Mouse (Mus musculus): ENCODE data around the gene Tbx2. TPM values are rescaled to one million over a fixed set of nuclear protein-coding genes. Genes with fewer than 3 reads are reported as not detected.

Tbx2 gene
- polyA plus RNA-seq, 1 experiment from 2014 or later, result 4.4 TPM

DNA sequence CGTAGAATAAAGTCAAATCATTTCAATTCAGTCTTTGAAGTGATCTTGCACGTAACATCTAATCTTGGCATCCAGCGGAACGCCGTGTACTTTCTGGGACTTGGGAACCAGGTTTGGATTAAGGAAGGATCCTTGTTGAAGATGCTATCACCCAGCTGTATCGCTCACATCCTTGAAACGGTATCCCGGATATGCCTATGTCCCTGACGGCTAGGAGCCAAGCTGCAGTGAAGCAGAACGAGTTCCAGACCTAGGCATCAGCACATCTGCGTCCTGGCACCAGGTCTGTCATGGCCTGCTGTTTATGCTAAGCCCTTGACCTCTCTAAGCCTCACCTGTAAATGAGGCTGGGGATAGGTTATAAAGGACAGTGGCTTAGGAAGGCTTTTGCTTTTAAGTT lies 32.0 kb upstream of the Tbx2 start:
- ATAC-seq (replicated peaks; ENCODE audit: insufficient number of reproducible peaks, low FRiP score, low TSS enrichment), result no peak
- Histone ChIP-seq H3K4me2 (peak overlapping the region; percentile 39), H3K9ac (ENCODE audit: low read depth, low read length) (no peak overlapping the region), H3K27me3 (ENCODE audit: control insufficient read depth, insufficient read depth, low read length) (peaks cover 53% of the 10 kb centered on the region), H3K4me1 (ENCODE audit: control insufficient read depth, insufficient read depth, low read length) (peaks cover 50% of the 10 kb centered on the region), H3K4me3 (ENCODE audit: low read depth, low read length) (no peak overlapping the region), H3K36me3 (ENCODE audit: control insufficient read depth, insufficient read depth, low read length) (no peaks in the 10 kb centered on the region), H3K9me3 (replicated peaks; ENCODE audit: control insufficient read depth, low read length) (no peaks in the 10 kb centered on the region), H3K27ac (ENCODE audit: low read depth, low read length) (0 out of 2 replicates have a peak overlapping the region, but pooled peaks have one; percentile 41)
- WGBS (ENCODE audit: insufficient replicate concordance), result 26% methylated on average over 11 of the region's 11 CpGs

DNA sequence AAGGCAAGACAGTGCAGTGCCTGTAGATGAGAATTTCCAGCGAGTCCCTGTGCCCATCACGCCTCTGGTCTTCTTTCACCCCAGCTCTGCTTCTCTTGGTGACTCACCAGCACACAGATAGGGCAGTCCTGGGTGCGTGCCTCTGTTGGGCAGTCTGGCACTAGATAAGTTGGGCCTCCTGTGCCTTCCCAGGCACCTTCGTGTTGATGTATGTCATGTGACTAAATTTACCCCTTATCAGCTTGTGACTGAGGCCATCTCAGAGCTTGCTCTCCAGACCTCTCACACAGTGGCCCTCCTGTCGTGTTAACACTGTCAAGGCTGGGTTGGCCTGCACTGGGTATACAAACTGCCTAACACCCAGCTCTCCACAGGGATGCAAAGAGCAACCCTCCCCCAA lies 28.3 kb upstream of the Tbx2 start:
- Histone ChIP-seq H3K27ac (ENCODE audit: low read depth, low read length) (0 out of 2 replicates have a peak overlapping the region, but pooled peaks have one; percentile 29), H3K36me3 (ENCODE audit: control insufficient read depth, insufficient read depth, low read length) (no peaks in the 10 kb centered on the region), H3K4me1 (ENCODE audit: control insufficient read depth, insufficient read depth, low read length) (peaks cover 44% of the 10 kb centered on the region), H3K9ac (ENCODE audit: low read depth, low read length) (no peak overlapping the region; the same call in 1 of the 2 replicates), H3K27me3 (ENCODE audit: control insufficient read depth, insufficient read depth, low read length) (peaks cover 31% of the 10 kb centered on the region), H3K9me3 (replicated peaks; ENCODE audit: control insufficient read depth, low read length) (no peaks in the 10 kb centered on the region), H3K4me3 (ENCODE audit: low read depth, low read length) (no peak overlapping the region), H3K4me2 (peak overlapping the region; percentile 2)
- WGBS (ENCODE audit: insufficient replicate concordance), result 17% methylated on average over 5 of the region's 5 CpGs
- peak; percentile 35; the same call in 1 of the 2 replicates for ATAC-seq (replicated peaks; ENCODE audit: insufficient number of reproducible peaks, low FRiP score, low TSS enrichment)

GRCm38 (mm10) chr11:85805779-85806178 lies 26.6 kb upstream of the Tbx2 start:
- Histone ChIP-seq H3K9ac (ENCODE audit: low read depth, low read length) (no peak overlapping the region), H3K36me3 (ENCODE audit: control insufficient read depth, insufficient read depth, low read length) (no peaks in the 10 kb centered on the region), H3K27me3 (ENCODE audit: control insufficient read depth, insufficient read depth, low read length) (peaks cover 44% of the 10 kb centered on the region), H3K4me2 (no peak overlapping the region), H3K4me3 (ENCODE audit: low read depth, low read length) (no peak overlapping the region), H3K9me3 (replicated peaks; ENCODE audit: control insufficient read depth, low read length) (no peaks in the 10 kb centered on the region), H3K4me1 (ENCODE audit: control insufficient read depth, insufficient read depth, low read length) (peaks cover 31% of the 10 kb centered on the region), H3K27ac (ENCODE audit: low read depth, low read length) (no peak overlapping the region)
- 68% methylated on average over 1 of the region's 1 CpGs for WGBS (ENCODE audit: insufficient replicate concordance)
- no peak for ATAC-seq (replicated peaks; ENCODE audit: insufficient number of reproducible peaks, low FRiP score, low TSS enrichment)

- no peak overlapping the region for H3K4me3 ChIP-seq (ENCODE audit: low read depth, low read length)
- H3K27me3 ChIP-seq (ENCODE audit: control insufficient read depth, insufficient read depth, low read length), result peaks cover 49% of the 10 kb centered on the region
- 79% methylated on average over 11 of the region's 11 CpGs for WGBS (ENCODE audit: insufficient replicate concordance)
- no peaks in the 10 kb centered on the region for H3K36me3 ChIP-seq (ENCODE audit: control insufficient read depth, insufficient read depth, low read length)
- no peak overlapping the region for H3K27ac ChIP-seq (ENCODE audit: low read depth, low read length)
- H3K4me2 ChIP-seq, result no peak overlapping the region
- ATAC-seq (replicated peaks; ENCODE audit: insufficient number of reproducible peaks, low FRiP score, low TSS enrichment), result no peak
- no peak overlapping the region for H3K9ac ChIP-seq (ENCODE audit: low read depth, low read length)
- H3K4me1 ChIP-seq (ENCODE audit: control insufficient read depth, insufficient read depth, low read length), result peaks cover 23% of the 10 kb centered on the region
- H3K9me3 ChIP-seq (replicated peaks; ENCODE audit: control insufficient read depth, low read length), result no peaks in the 10 kb centered on the region
Measured at GRCm38 (mm10) chr11:85807353-85807752, 25.0 kb upstream of the Tbx2 start.

DNA sequence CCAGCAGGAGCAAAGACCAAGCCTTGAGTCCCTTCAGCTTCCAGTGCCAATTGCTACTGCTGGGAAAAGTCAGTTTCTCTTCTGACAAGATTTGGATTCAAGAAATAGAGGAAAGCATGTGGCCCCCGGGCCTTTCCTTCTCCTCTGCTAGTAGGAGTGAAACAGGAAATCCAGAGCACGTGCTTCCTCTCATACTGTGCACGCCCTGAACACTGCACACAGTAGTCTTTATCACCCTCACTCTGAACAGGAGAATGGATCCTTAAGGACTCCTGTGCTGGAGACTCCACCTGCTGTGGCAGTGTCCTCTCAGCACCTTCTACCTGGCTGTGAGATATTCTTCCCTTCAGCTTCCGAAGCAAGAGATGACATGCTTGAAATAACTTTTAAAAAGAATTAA lies 21.1 kb upstream of the Tbx2 start:
- Histone ChIP-seq H3K4me2 (no peak overlapping the region), H3K36me3 (ENCODE audit: control insufficient read depth, insufficient read depth, low read length) (no peaks in the 10 kb centered on the region), H3K4me1 (ENCODE audit: control insufficient read depth, insufficient read depth, low read length) (peaks cover 23% of the 10 kb centered on the region), H3K27ac (ENCODE audit: low read depth, low read length) (no peak overlapping the region), H3K9me3 (replicated peaks; ENCODE audit: control insufficient read depth, low read length) (no peaks in the 10 kb centered on the region), H3K4me3 (ENCODE audit: low read depth, low read length) (no peak overlapping the region), H3K9ac (ENCODE audit: low read depth, low read length) (no peak overlapping the region), H3K27me3 (ENCODE audit: control insufficient read depth, insufficient read depth, low read length) (peaks cover 47% of the 10 kb centered on the region)
- no peak for ATAC-seq (replicated peaks; ENCODE audit: insufficient number of reproducible peaks, low FRiP score, low TSS enrichment)
- WGBS (ENCODE audit: insufficient replicate concordance), result 55% methylated on average over 4 of the region's 4 CpGs

DNA sequence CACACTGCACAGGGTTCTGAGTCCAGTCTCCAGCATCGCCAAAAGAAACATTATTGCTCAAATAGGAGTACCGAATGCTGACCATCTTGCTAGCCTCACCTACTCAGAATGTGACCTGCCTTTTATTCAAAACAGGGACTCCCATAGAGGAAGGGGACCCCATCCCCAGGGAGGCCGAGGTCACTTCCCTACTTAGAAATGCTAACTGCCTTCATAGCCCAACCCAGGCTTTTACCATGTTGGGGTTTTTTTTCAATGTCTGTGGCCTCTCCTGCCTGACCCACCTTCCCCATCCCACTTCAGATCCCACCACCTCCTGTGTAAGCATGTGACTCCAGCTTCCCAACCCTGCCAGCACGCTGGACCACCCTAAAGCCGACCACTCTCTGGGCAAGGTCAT lies 20.7 kb upstream of the Tbx2 start:
- H3K9me3 ChIP-seq (replicated peaks; ENCODE audit: control insufficient read depth, low read length), result no peaks in the 10 kb centered on the region
- H3K4me1 ChIP-seq (ENCODE audit: control insufficient read depth, insufficient read depth, low read length), result peaks cover 23% of the 10 kb centered on the region
- peaks cover 50% of the 10 kb centered on the region for H3K27me3 ChIP-seq (ENCODE audit: control insufficient read depth, insufficient read depth, low read length)
- H3K4me3 ChIP-seq (ENCODE audit: low read depth, low read length), result no peak overlapping the region
- 83% methylated on average over 5 of the region's 5 CpGs for WGBS (ENCODE audit: insufficient replicate concordance)
- H3K36me3 ChIP-seq (ENCODE audit: control insufficient read depth, insufficient read depth, low read length), result no peaks in the 10 kb centered on the region
- H3K4me2 ChIP-seq, result no peak overlapping the region
- H3K9ac ChIP-seq (ENCODE audit: low read depth, low read length), result no peak overlapping the region
- H3K27ac ChIP-seq (ENCODE audit: low read depth, low read length), result no peak overlapping the region
- no peak for ATAC-seq (replicated peaks; ENCODE audit: insufficient number of reproducible peaks, low FRiP score, low TSS enrichment)

- Histone ChIP-seq H3K27ac (ENCODE audit: low read depth, low read length) (no peak overlapping the region), H3K4me2 (no peak overlapping the region), H3K9me3 (replicated peaks; ENCODE audit: control insufficient read depth, low read length) (no peaks in the 10 kb centered on the region), H3K27me3 (ENCODE audit: control insufficient read depth, insufficient read depth, low read length) (peaks cover 50% of the 10 kb centered on the region), H3K4me3 (ENCODE audit: low read depth, low read length) (no peak overlapping the region), H3K9ac (ENCODE audit: low read depth, low read length) (no peak overlapping the region), H3K4me1 (ENCODE audit: control insufficient read depth, insufficient read depth, low read length) (peaks cover 24% of the 10 kb centered on the region), H3K36me3 (ENCODE audit: control insufficient read depth, insufficient read depth, low read length) (no peaks in the 10 kb centered on the region)
- WGBS (ENCODE audit: insufficient replicate concordance), result 84% methylated on average over 12 of the region's 12 CpGs
- ATAC-seq (replicated peaks; ENCODE audit: insufficient number of reproducible peaks, low FRiP score, low TSS enrichment), result no peak
Measured at GRCm38 (mm10) chr11:85812201-85812966, 20.0 kb upstream of the Tbx2 start.

DNA sequence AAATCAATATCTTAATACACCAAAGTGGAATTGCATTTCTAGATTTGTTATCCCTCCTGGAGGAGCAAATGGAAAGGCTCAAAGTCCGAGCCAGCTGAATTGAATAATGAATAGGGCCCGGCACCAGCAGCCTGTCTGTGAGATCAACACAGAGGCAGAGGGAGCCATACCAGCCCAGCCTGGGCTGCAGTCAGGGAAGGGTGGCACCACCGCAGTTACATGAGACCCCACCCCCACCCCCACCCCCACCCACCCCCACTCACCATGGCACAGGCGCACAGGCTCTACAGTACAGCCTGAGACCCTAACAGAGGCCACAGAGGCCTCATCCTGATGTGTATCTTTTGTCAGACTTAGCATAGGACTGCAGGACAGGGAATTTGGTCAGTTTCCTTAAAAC lies 17.7 kb upstream of the Tbx2 start:
- Histone ChIP-seq H3K4me3 (ENCODE audit: low read depth, low read length) (no peak overlapping the region), H3K9ac (ENCODE audit: low read depth, low read length) (no peak overlapping the region), H3K27ac (ENCODE audit: low read depth, low read length) (no peak overlapping the region), H3K4me2 (no peak overlapping the region), H3K9me3 (replicated peaks; ENCODE audit: control insufficient read depth, low read length) (no peaks in the 10 kb centered on the region), H3K36me3 (ENCODE audit: control insufficient read depth, insufficient read depth, low read length) (no peaks in the 10 kb centered on the region), H3K27me3 (ENCODE audit: control insufficient read depth, insufficient read depth, low read length) (peaks cover 51% of the 10 kb centered on the region), H3K4me1 (ENCODE audit: control insufficient read depth, insufficient read depth, low read length) (peaks cover 44% of the 10 kb centered on the region)
- 34% methylated on average over 4 of the region's 4 CpGs for WGBS (ENCODE audit: insufficient replicate concordance)
- ATAC-seq (replicated peaks; ENCODE audit: insufficient number of reproducible peaks, low FRiP score, low TSS enrichment), result no peak

- H3K9me3 ChIP-seq (replicated peaks; ENCODE audit: control insufficient read depth, low read length), result no peaks in the 10 kb centered on the region
- ATAC-seq (replicated peaks; ENCODE audit: insufficient number of reproducible peaks, low FRiP score, low TSS enrichment), result no peak
- H3K4me2 ChIP-seq, result no peak overlapping the region
- no peak overlapping the region for H3K27ac ChIP-seq (ENCODE audit: low read depth, low read length)
- H3K4me1 ChIP-seq (ENCODE audit: control insufficient read depth, insufficient read depth, low read length), result peaks cover 44% of the 10 kb centered on the region
- H3K4me3 ChIP-seq (ENCODE audit: low read depth, low read length), result no peak overlapping the region
- H3K27me3 ChIP-seq (ENCODE audit: control insufficient read depth, insufficient read depth, low read length), result peaks cover 40% of the 10 kb centered on the region
- no peak overlapping the region for H3K9ac ChIP-seq (ENCODE audit: low read depth, low read length)
- H3K36me3 ChIP-seq (ENCODE audit: control insufficient read depth, insufficient read depth, low read length), result no peaks in the 10 kb centered on the region
- 74% methylated on average over 5 of the region's 5 CpGs for WGBS (ENCODE audit: insufficient replicate concordance)
Measured at GRCm38 (mm10) chr11:85816471-85816870, 15.9 kb upstream of the Tbx2 start.

Measured in heart, embryonic 11.5 days (tissue).